Mouse (Mus musculus): Measurements from ENCODE around the gene Aldh4a1.

DNA sequence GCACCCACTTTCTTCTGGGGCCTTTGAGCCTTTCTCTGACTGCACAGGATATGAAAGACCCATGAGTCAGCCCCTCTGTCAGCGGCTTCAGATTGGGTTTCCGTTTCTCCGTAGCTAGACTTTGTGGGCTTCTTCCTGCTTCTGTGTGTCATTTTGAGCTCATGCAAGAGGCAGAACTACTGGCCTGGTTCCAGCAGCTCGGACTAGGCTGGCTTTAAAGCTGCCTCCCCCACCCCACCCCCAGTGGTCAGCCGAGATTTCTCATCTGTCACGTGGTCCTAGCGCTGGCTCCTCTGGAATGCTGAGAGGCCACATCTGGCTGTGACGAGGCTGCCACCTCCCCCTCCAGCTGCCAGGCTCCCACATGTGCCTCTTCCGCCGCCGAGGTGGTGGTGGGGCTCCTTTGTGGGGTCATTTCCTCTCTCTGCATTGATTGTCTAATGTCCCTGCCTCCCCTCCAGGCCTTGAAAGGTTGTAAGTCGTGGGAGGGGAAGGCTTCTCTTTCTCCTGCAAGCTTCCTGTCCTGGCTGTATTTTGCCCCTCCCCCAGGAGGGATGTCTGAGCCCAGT is 23.6 kb upstream of the Aldh4a1 start:
- TF ChIP-seq CTCF (IDR thresholded peaks at IDR 0.05; ENCODE audit: control insufficient read depth, insufficient read depth, insufficient replicate concordance, low read depth, low read length) (no peak), POLR2A (IDR thresholded peaks at IDR 0.05; ENCODE audit: control insufficient read depth, low read depth, low read length) (no peak)

Data from testis, adult 2 months (tissue).